Mouse (Mus musculus): Measurements from ENCODE around the gene Mab21l2. TPM values are rescaled to one million over a fixed set of nuclear protein-coding genes. Genes with fewer than 3 reads are reported as not detected.
A peak's percentile ranks its signal among the peaks of the same experiment; 100 is the strongest.

The Mab21l2 gene
- polyA plus RNA-seq, 1 experiment from 2014 or later: 211 TPM

DNA sequence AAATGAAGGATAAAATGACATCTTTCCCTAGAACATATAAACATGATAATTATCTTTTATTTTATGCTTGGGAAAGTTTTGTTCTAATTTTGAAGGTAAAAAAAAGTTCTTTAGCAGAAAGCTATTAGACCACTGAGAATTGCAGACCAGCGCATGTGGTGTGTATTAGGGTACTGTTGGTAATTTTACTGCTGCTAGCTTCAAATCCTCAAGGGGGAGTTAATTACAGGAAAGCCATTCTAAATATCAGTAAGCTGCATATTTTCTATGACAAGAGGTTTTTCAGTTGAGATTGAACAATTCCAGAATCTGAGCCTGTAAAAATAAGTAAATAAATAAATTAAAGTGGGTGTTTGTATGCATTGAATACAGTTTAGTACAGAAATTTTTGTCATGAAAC lies 11.7 kb downstream of the Mab21l2 start:
- WGBS: 44% methylated on average over 1 of the region's 1 CpGs
- no peak for ATAC-seq (ENCODE audit: low FRiP score, low read depth)
- H3K9me3 ChIP-seq: no peaks in the 10 kb centered on the region
- no peak overlapping the region for H3K9ac ChIP-seq
- no peak overlapping the region for H3K4me2 ChIP-seq
- peaks cover 21% of the 10 kb centered on the region for H3K4me1 ChIP-seq (replicated peaks)
- no peaks in the 10 kb centered on the region for H3K27me3 ChIP-seq
- H3K36me3 ChIP-seq: no peaks in the 10 kb centered on the region
- H3K27ac ChIP-seq (replicated peaks): no peak overlapping the region
- no peak overlapping the region for H3K4me3 ChIP-seq

DNA sequence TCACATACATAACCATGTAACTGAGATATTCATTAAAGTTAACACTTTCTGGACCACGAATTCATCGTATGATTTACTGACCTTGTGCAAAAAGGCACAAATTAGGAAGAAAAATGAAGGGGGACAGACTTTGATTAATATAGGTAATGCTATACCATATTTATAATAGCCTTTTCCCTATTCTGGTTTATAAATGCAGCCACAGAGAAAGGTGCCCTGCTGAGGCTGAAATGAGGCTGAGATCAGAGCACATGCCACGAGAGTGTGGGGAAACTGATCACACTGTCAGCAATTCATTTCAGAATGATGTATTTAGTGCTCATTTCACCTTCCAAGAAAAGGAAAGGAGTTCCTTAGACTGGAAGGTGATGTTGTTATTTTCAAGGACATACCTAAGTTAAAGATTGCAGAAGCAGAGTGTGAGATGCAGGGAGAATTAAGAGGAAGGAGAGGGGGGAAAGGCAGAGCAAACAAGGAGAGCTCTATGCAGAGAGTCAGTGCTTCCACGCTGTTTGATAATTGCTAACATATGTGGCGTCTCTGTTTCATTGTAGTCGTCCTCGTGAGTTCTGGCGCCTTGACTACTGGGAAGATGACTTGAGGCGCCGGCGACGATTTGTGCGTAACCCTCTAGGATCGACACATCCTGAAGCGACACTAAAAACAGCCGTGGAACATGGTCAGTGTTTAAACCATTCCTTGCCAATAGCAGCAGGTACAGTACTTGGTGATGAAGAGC lies 16.7 kb downstream of the Mab21l2 start:
- peak overlapping the region; percentile 75 for H3K27ac ChIP-seq (replicated peaks)
- H3K9me3 ChIP-seq: no peaks in the 10 kb centered on the region
- H3K4me3 ChIP-seq: no peak overlapping the region
- 33% methylated on average over 16 of the region's 16 CpGs for WGBS
- ATAC-seq (ENCODE audit: low FRiP score, low read depth): peak; percentile 51; the same call in 1 of the 2 replicates
- peak overlapping the region; percentile 29 for H3K4me2 ChIP-seq
- no peaks in the 10 kb centered on the region for H3K27me3 ChIP-seq
- no peaks in the 10 kb centered on the region for H3K36me3 ChIP-seq
- no peak overlapping the region for H3K9ac ChIP-seq
- peaks cover 8% of the 10 kb centered on the region for H3K4me1 ChIP-seq (replicated peaks)

DNA sequence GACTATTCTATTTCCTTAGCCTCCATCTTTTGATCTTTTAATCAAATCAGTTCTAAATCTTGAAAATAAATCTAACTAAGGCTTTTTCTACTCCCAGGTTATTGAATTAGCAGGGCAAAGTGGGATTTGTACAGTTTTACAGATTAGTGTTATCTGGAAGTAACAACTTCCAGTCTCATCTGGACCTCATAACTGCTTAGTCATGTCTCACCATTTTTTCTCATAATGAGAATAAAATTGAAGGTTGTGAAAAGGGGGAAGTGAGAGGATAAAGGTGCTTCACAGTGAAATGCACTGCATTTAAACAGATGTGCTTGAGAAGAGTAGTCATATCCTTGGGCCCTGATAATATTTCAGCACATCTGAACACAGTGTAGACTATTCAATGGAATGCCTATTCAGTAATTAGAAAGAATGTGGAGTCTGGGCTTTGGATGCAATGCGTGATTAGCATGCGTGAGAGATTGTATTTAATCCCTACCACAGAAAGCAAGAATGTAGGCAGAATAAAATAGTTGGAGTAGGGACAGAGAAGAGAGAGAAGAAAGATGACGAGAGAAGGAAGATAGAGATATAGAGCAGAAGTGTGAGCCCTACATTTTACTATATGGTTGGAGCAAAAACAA lies 25.4 kb downstream of the Mab21l2 start:
- no peaks in the 10 kb centered on the region for H3K4me1 ChIP-seq (replicated peaks)
- no peaks in the 10 kb centered on the region for H3K27me3 ChIP-seq
- H3K9me3 ChIP-seq: no peaks in the 10 kb centered on the region
- no peak for ATAC-seq (ENCODE audit: low FRiP score, low read depth)
- no peak overlapping the region for H3K9ac ChIP-seq
- WGBS: 79% methylated on average over 3 of the region's 3 CpGs
- no peak overlapping the region for H3K4me2 ChIP-seq
- H3K27ac ChIP-seq (replicated peaks): no peak overlapping the region
- H3K4me3 ChIP-seq: no peak overlapping the region
- H3K36me3 ChIP-seq: no peaks in the 10 kb centered on the region

DNA sequence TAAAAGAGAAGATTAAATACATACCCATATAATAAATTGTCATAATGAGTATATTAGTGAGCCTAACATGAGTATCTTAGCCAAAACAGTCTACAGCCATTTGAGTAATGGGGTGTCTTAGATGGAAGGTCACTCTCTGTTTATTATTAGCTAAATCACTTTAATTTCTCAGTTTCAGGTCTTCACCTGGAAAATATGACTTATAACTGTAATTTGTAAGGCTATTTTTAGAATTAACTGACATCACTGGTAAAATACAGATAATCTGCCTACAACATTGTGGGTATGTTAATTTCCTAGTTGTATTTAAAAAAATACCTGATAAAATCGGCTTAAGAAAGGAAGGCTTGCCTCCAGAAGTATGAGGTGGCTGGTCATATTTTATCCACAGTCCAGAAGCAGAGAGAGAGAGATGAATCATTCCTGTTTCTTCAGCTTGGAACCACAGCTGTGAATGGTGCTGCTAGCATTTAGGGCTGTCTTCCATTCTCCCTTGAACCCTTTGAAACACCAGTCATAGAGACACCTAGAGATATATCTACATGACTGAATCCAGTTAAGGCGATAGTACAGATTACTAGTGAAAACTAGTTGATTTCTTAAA lies 29.8 kb downstream of the Mab21l2 start:
- no peaks in the 10 kb centered on the region for H3K27me3 ChIP-seq
- no peaks in the 10 kb centered on the region for H3K9me3 ChIP-seq
- H3K27ac ChIP-seq (replicated peaks): no peak overlapping the region
- no peak for ATAC-seq (ENCODE audit: low FRiP score, low read depth)
- 98% methylated on average over 2 of the region's 2 CpGs for WGBS
- no peak overlapping the region for H3K4me3 ChIP-seq
- H3K36me3 ChIP-seq: no peaks in the 10 kb centered on the region
- no peak overlapping the region for H3K4me2 ChIP-seq
- H3K4me1 ChIP-seq (replicated peaks): no peaks in the 10 kb centered on the region
- H3K9ac ChIP-seq: no peak overlapping the region

DNA sequence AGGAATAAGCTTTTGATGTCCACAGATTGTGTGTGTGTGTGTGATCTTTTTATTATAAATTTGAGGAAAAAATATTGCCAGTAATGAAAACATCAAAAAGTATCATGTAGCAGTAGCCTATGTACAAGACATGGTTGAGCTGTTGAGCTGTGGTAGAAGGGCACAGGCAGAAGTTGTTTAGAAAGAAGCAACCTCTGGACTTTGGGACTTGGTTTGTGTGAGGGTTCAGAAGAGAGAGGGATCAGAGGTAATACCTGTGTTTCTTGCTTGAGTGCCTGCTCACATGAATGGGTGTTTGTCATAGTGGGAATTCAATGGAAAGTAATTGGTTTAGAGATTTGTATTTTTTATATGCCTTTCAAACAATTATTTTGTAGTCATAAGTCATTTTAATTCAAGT lies 47.8 kb downstream of the Mab21l2 start:
- H3K36me3 ChIP-seq: no peaks in the 10 kb centered on the region
- H3K4me1 ChIP-seq (replicated peaks): no peaks in the 10 kb centered on the region
- H3K9ac ChIP-seq: no peak overlapping the region
- H3K9me3 ChIP-seq: no peaks in the 10 kb centered on the region
- no peaks in the 10 kb centered on the region for H3K27me3 ChIP-seq
- H3K27ac ChIP-seq (replicated peaks): no peak overlapping the region
- H3K4me2 ChIP-seq: no peak overlapping the region
- ATAC-seq (ENCODE audit: low FRiP score, low read depth): no peak
- H3K4me3 ChIP-seq: no peak overlapping the region

All from hindbrain, embryonic 15.5 days (tissue).